Mouse (Mus musculus) stomach, postnatal 0 days (tissue): ENCODE measurements around the gene Nos1. TPM values are rescaled to one million over a fixed set of nuclear protein-coding genes. Genes with fewer than 3 reads are reported as not detected.

ENCODE experiments used
- ATAC-seq: fragments of 200-750 bp; cut with Nextera tagmentation; 2 replicates; pipeline ENCODE4 v1.8.0; 2017; ENCODE audit not compliant: low FRiP score, low TSS enrichment
- DNase-seq: peaks from one replicate; pipeline ENCODE4 v3.0.0-alpha.2; 2016; ENCODE audit warnings: low spot score
- H3K27ac ChIP-seq: fragments of 300-500 bp; sonication (generic); replicated peaks from 2 replicates; pipeline ENCODE4 v1.5.1; 2014; ENCODE audit warnings: mild to moderate bottlenecking, control low read depth
- H3K27me3 ChIP-seq: fragments of 300-500 bp; sonication (generic); 2 replicates; pipeline ENCODE4 v1.6.1; 2014; ENCODE audit warnings: low read length; ENCODE audit not compliant: control insufficient read depth, insufficient read depth
- H3K36me3 ChIP-seq: fragments of 300-500 bp; sonication (generic); 2 replicates; pipeline ENCODE4 v1.6.1; 2014; ENCODE audit warnings: low read length, mixed read lengths; ENCODE audit not compliant: control insufficient read depth, insufficient read depth
- H3K4me1 ChIP-seq: fragments of 300-500 bp; sonication (generic); replicated peaks from 2 replicates; pipeline ENCODE4 v1.6.1; 2014; ENCODE audit warnings: antibody characterized with exemption; ENCODE audit not compliant: control insufficient read depth, insufficient read depth
- H3K4me2 ChIP-seq: fragments of 300-500 bp; sonication (generic); replicated peaks from 2 replicates; pipeline ENCODE4 v1.6.1; 2014; ENCODE audit warnings: low read depth, mild to moderate bottlenecking, control low read depth, moderate library complexity
- H3K4me3 ChIP-seq: fragments of 300-500 bp; sonication (generic); 2 replicates; pipeline ENCODE4 v1.5.1; 2014; ENCODE audit warnings: low read depth, low read length, control low read depth
- H3K9ac ChIP-seq: fragments of 300-500 bp; sonication (generic); 2 replicates; pipeline ENCODE4 v1.6.1; 2014; ENCODE audit warnings: mild to moderate bottlenecking, low read length, control low read depth, mixed read lengths
- H3K9me3 ChIP-seq: fragments of 300-500 bp; sonication (generic); 2 replicates; pipeline ENCODE4 v1.6.1; 2016; ENCODE audit warnings: low read length; ENCODE audit not compliant: control insufficient read depth
- CTCF ChIP-seq: IDR thresholded peaks from 2 replicates; pipeline ENCODE4 v1.5.1; 2016; ENCODE audit warnings: antibody characterized with exemption, low read depth, mild to moderate bottlenecking, moderate library complexity
- EP300 ChIP-seq: optimal IDR thresholded peaks from 2 replicates; pipeline ENCODE3; 2016; ENCODE audit warnings: antibody characterized with exemption
- WGBS: fragments of 180-500 bp; shearing (Covaris S2); extraction: QIAGEN DNeasy Blood & Tissue Kit; methylation state at CpG from one replicate; pipeline ENCODE4 v1.1.7; 2014; 5-methylcytosine and 5-hydroxymethylcytosine counted together
- polyA plus RNA-seq: library from polyadenylated mRNA; unstranded; fragments of >200 nt; fragmentation: Nextera tagmentation; extraction: Ambion mirVana; gene quantifications from 2 replicates; pipeline ENCODE4 v1.2.1, GENCODE M21; 2015

The Nos1 gene
- polyA plus RNA-seq, 1 experiment from 2014 or later: 1.2 TPM

GRCm38 (mm10) chr5:117889571-117889970 lies 108.7 kb downstream of the Nos1 start:
- Histone ChIP-seq H3K27me3 (no peaks in the 10 kb centered on the region), H3K9ac (no peak overlapping the region), H3K4me2 (no peak overlapping the region), H3K4me1 (no peaks in the 10 kb centered on the region), H3K4me3 (no peak overlapping the region), H3K36me3 (no peaks in the 10 kb centered on the region), H3K27ac (no peak overlapping the region), H3K9me3 (no peaks in the 10 kb centered on the region)
- no peak for ATAC-seq
- no peak for TF ChIP-seq CTCF
- 64% methylated on average over 8 of the region's 8 CpGs for WGBS
- DNase-seq: no peak

- Histone ChIP-seq H3K9ac (no peak overlapping the region), H3K4me1 (no peaks in the 10 kb centered on the region), H3K9me3 (no peaks in the 10 kb centered on the region), H3K27ac (no peak overlapping the region), H3K4me3 (no peak overlapping the region), H3K36me3 (no peaks in the 10 kb centered on the region), H3K27me3 (no peaks in the 10 kb centered on the region), H3K4me2 (no peak overlapping the region)
- ATAC-seq (no peak), DNase-seq (no peak)
- no peak for TF ChIP-seq EP300
- TF ChIP-seq CTCF: no peak
- 56% methylated on average over 8 of the region's 8 CpGs for WGBS
These were observed 110.0 kb downstream of the Nos1 start for GRCm38 (mm10) chr5:117890871-117891270.

GRCm38 (mm10) chr5:117891545-117891944 lies 110.7 kb downstream of the Nos1 start:
- ATAC-seq (no peak), DNase-seq (no peak)
- Histone ChIP-seq H3K9ac (no peak overlapping the region), H3K9me3 (no peaks in the 10 kb centered on the region), H3K36me3 (no peaks in the 10 kb centered on the region), H3K4me2 (no peak overlapping the region), H3K4me1 (no peaks in the 10 kb centered on the region), H3K4me3 (no peak overlapping the region), H3K27me3 (no peaks in the 10 kb centered on the region), H3K27ac (no peak overlapping the region)
- TF ChIP-seq CTCF (no peak), EP300 (no peak)
- 65% methylated on average over 5 of the region's 5 CpGs for WGBS

DNA sequence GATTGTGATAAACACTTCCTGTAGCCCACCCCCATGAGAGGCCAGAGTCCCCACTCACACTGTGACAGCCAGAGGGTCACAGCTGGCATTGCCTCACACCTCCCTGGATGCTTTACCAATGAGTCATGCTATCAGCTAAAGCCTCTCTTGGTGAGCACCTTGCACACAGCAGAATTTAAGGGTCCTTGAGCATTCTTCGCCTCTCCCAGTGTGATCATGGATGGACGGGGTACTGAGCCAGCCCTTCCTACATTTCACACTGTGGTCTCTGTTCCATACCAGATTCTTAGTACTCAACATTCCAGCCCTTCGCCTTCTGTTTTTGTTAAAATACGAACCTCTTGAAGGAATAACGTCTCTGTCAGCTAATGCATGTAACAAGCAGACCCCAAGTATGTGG lies 113.2 kb downstream of the Nos1 start:
- H3K4me2 ChIP-seq: no peak overlapping the region
- H3K27me3 ChIP-seq: no peaks in the 10 kb centered on the region
- TF ChIP-seq EP300: no peak
- TF ChIP-seq CTCF: no peak
- H3K4me1 ChIP-seq: no peaks in the 10 kb centered on the region
- no peak overlapping the region for H3K9ac ChIP-seq
- no peak overlapping the region for H3K4me3 ChIP-seq
- DNase-seq: no peak
- 78% methylated on average over 5 of the region's 5 CpGs for WGBS
- no peaks in the 10 kb centered on the region for H3K36me3 ChIP-seq
- ATAC-seq: no peak
- H3K27ac ChIP-seq: no peak overlapping the region
- no peaks in the 10 kb centered on the region for H3K9me3 ChIP-seq

GRCm38 (mm10) chr5:117898055-117898806 lies 117.4 kb downstream of the Nos1 start:
- no peak overlapping the region for H3K27ac ChIP-seq
- no peak overlapping the region for H3K4me3 ChIP-seq
- TF ChIP-seq EP300: no peak
- no peak for TF ChIP-seq CTCF
- H3K4me2 ChIP-seq: no peak overlapping the region
- ATAC-seq (peak; percentile 61; the same call in 1 of the 2 replicates), DNase-seq (peak; percentile 23)
- no peak overlapping the region for H3K9ac ChIP-seq
- H3K9me3 ChIP-seq: no peaks in the 10 kb centered on the region
- H3K36me3 ChIP-seq: no peaks in the 10 kb centered on the region
- no peaks in the 10 kb centered on the region for H3K4me1 ChIP-seq
- no peaks in the 10 kb centered on the region for H3K27me3 ChIP-seq
- WGBS: 27% methylated on average over 9 of the region's 9 CpGs

DNA sequence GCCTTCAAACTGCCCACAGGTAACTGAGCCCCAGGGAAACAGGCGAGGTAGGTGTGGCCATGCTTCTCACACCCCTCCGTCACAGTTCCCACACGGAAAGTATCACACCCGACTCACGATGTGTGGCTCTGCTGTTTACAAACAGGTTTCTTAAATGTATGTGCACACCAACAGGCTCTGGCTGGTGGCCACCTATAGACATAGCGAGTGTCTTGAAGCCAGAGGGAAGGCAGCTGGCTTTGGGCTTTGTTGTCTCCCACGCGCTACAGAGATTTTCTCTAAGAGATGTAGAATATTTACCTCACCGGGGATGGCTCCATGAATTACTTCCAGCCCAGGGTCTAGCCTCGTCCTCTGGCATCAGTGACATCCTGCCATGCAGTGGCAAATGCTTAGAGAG lies 118.5 kb downstream of the Nos1 start:
- Histone ChIP-seq H3K27me3 (no peaks in the 10 kb centered on the region), H3K9ac (no peak overlapping the region), H3K9me3 (no peaks in the 10 kb centered on the region), H3K4me3 (no peak overlapping the region), H3K4me1 (no peaks in the 10 kb centered on the region), H3K4me2 (no peak overlapping the region), H3K36me3 (no peaks in the 10 kb centered on the region), H3K27ac (no peak overlapping the region)
- DNase-seq (no peak), ATAC-seq (no peak)
- WGBS: 59% methylated on average over 10 of the region's 10 CpGs
- no peak for TF ChIP-seq CTCF
